Mouse (Mus musculus): ENCODE measurements around the gene Sntb2. TPM values are rescaled to one million over a fixed set of nuclear protein-coding genes. Genes with fewer than 3 reads are reported as not detected.

Sntb2 gene
- total RNA-seq, 1 experiment from 2014 or later, result 25.8 TPM

GRCm38 (mm10) chr8:107065511-107066496 lies 130.3 kb downstream of the Sntb2 start, which contains the start of gene Tmed6:
Gene Tmed6, minus strand, starts transcription at chr8:107065644.
- ATAC-seq (ENCODE audit: extremely low read depth, insufficient number of reproducible peaks, low FRiP score, poor library complexity, severe bottlenecking), result no peak

Other genes starting within 250 kb of the Sntb2 start
- 0.23 and 0.49 TPM in 2 replicates for gene Has3, start 65.5 kb upstream of the Sntb2 start, total RNA-seq (2017)
- 13.8 TPM in 2 replicates for gene Utp4, start 42.1 kb upstream of the Sntb2 start, total RNA-seq (2017)
- gene Vps4a, start 95.5 kb downstream of the Sntb2 start, total RNA-seq (2017), result 39.0 and 42.0 TPM in 2 replicates
- 18.9 and 22.1 TPM in 2 replicates for gene Pdf, start 112.9 kb downstream of the Sntb2 start, total RNA-seq (2017)
- gene Cog8, start 120.9 kb downstream of the Sntb2 start, total RNA-seq (2017), result 27.3 and 29.6 TPM in 2 replicates
- gene Nip7, start 121.1 kb downstream of the Sntb2 start, total RNA-seq (2017), result 15.5 and 16.4 TPM in 2 replicates
- not detected in 2 replicates for gene Tmed6, start 129.9 kb downstream of the Sntb2 start, total RNA-seq (2017)
- gene Terf2, start 160.8 kb downstream of the Sntb2 start, total RNA-seq (2017), result 27.8 and 30.0 TPM in 2 replicates
- 34.5 and 40.4 TPM in 2 replicates for gene Cyb5b, start 214.9 kb downstream of the Sntb2 start, total RNA-seq (2017)